Mouse (Mus musculus) stomach, embryonic 15.5 days (tissue): ENCODE data around the gene Thoc5. TPM values are rescaled to one million over a fixed set of nuclear protein-coding genes. Genes with fewer than 3 reads are reported as not detected.
A peak's percentile ranks its signal among the peaks of the same experiment; 100 is the strongest.

Experiments used
- ATAC-seq: fragments of 200-750 bp; cut with Nextera tagmentation; 2 replicates; pipeline ENCODE4 v1.8.0; 2017; ENCODE audit warnings: low read depth, moderate number of reproducible peaks, moderate TSS enrichment; ENCODE audit not compliant: insufficient read depth, low FRiP score
- H3K27ac ChIP-seq: fragments of 300-500 bp; sonication (generic); 2 replicates; pipeline ENCODE4 v1.5.1; 2015; ENCODE audit warnings: mild to moderate bottlenecking, inconsistent platforms
- H3K27me3 ChIP-seq: fragments of 300-500 bp; sonication (generic); replicated peaks from 2 replicates; pipeline ENCODE4 v1.6.1; 2015; ENCODE audit warnings: inconsistent platforms
- H3K36me3 ChIP-seq: fragments of 300-500 bp; sonication (generic); 2 replicates; pipeline ENCODE4 v1.6.1; 2015; ENCODE audit warnings: inconsistent platforms
- H3K4me1 ChIP-seq: fragments of 300-500 bp; sonication (generic); 2 replicates; pipeline ENCODE4 v1.6.1; 2015; ENCODE audit warnings: inconsistent platforms
- H3K4me2 ChIP-seq: fragments of 300-500 bp; sonication (generic); 2 replicates; pipeline ENCODE4 v1.6.1; 2015; ENCODE audit warnings: mild to moderate bottlenecking, inconsistent platforms
- H3K4me3 ChIP-seq: fragments of 300-500 bp; sonication (generic); replicated peaks from 2 replicates; pipeline ENCODE4 v1.5.1; 2015; ENCODE audit warnings: inconsistent platforms
- H3K9ac ChIP-seq: fragments of 300-500 bp; sonication (generic); 2 replicates; pipeline ENCODE4 v1.6.1; 2015; ENCODE audit warnings: inconsistent platforms
- H3K9me3 ChIP-seq: fragments of 300-500 bp; sonication (generic); 2 replicates; pipeline ENCODE4 v1.6.1; 2016; ENCODE audit warnings: inconsistent platforms
- WGBS: fragments of 180-500 bp; shearing (Covaris S2); methylation state at CpG from one replicate; pipeline ENCODE4 v1.1.7; 2015; 5-methylcytosine and 5-hydroxymethylcytosine counted together
- polyA plus RNA-seq: library from polyadenylated mRNA; unstranded; fragments of >200 nt; fragmentation: Nextera tagmentation; extraction: Ambion mirVana; gene quantifications from 2 replicates; pipeline ENCODE4 v1.2.1, GENCODE M21; 2015

The Thoc5 gene
- polyA plus RNA-seq, 1 experiment from 2014 or later, result 30.4 TPM

GRCm38 (mm10) chr11:4873755-4874475 is 21.2 kb upstream of the Thoc5 start, which contains the start of gene Nipsnap1:
Gene Nipsnap1 (plus strand): TSS chr11:4873951.
- H3K4me3 ChIP-seq, result peak within 1 kb of the TSS; percentile 70
- no peaks in the 10 kb centered on the region for H3K9me3 ChIP-seq
- peak within 1 kb of the TSS; percentile 52; the same call in 1 of the 2 replicates for H3K27ac ChIP-seq
- no peaks in the 10 kb centered on the region for H3K27me3 ChIP-seq
- H3K4me1 ChIP-seq, result peaks cover 6% of the 10 kb centered on the region; the same call in 1 of the 2 replicates
- ATAC-seq, result peak; percentile 90
- peak within 1 kb of the TSS; percentile 78 for H3K4me2 ChIP-seq
- peak within 1 kb of the TSS; percentile 48 for H3K9ac ChIP-seq
- no peaks in the 10 kb centered on the region for H3K36me3 ChIP-seq
- under 1% methylated on average over 30 of the region's 30 CpGs for WGBS

- peaks cover 6% of the 10 kb centered on the region; the same call in 1 of the 2 replicates for H3K4me1 ChIP-seq
- peak; percentile 69; the same call in 1 of the 2 replicates for ATAC-seq
- H3K9ac ChIP-seq, result peak overlapping the region; percentile 48; the same call in 1 of the 2 replicates
- H3K36me3 ChIP-seq, result no peaks in the 10 kb centered on the region
- H3K9me3 ChIP-seq, result no peaks in the 10 kb centered on the region
- peak overlapping the region; percentile 78 for H3K4me2 ChIP-seq
- H3K27me3 ChIP-seq, result no peaks in the 10 kb centered on the region
- 3% methylated on average over 10 of the region's 10 CpGs for WGBS
- peak overlapping the region; percentile 70 for H3K4me3 ChIP-seq
- 0 out of 2 replicates have a peak overlapping the region, but pooled peaks have one; percentile 14 for H3K27ac ChIP-seq
Measured at GRCm38 (mm10) chr11:4874551-4874950, 20.6 kb upstream of the Thoc5 start.

- 79% methylated on average over 4 of the region's 4 CpGs for WGBS
- no peak overlapping the region for H3K9ac ChIP-seq
Measured at GRCm38 (mm10) chr11:4881087-4881486, 14.0 kb upstream of the Thoc5 start.

GRCm38 (mm10) chr11:4882892-4883627 is 12.1 kb upstream of the Thoc5 start:
- 38% methylated on average over 14 of the region's 14 CpGs for WGBS
- no peaks in the 10 kb centered on the region for H3K27me3 ChIP-seq
- H3K36me3 ChIP-seq, result no peaks in the 10 kb centered on the region
- H3K4me2 ChIP-seq, result no peak overlapping the region
- no peaks in the 10 kb centered on the region for H3K9me3 ChIP-seq
- peak; percentile 89 for ATAC-seq
- 0 out of 2 replicates have a peak, but pooled peaks cover 7% of the 10 kb centered on the region for H3K4me1 ChIP-seq
- no peak overlapping the region for H3K9ac ChIP-seq
- H3K4me3 ChIP-seq, result no peak overlapping the region
- peak overlapping the region; percentile 40 for H3K27ac ChIP-seq

More at GRCm38 (mm10) chr11:4881087-4881486, 14.0 kb upstream of the Thoc5 start:
- H3K4me3 ChIP-seq, result no peak overlapping the region
- H3K4me1 ChIP-seq, result 0 out of 2 replicates have a peak, but pooled peaks cover 7% of the 10 kb centered on the region
- no peaks in the 10 kb centered on the region for H3K36me3 ChIP-seq
- H3K27ac ChIP-seq, result no peak overlapping the region
- ATAC-seq, result no peak
- H3K4me2 ChIP-seq, result no peak overlapping the region
- H3K9me3 ChIP-seq, result no peaks in the 10 kb centered on the region
- H3K27me3 ChIP-seq, result no peaks in the 10 kb centered on the region

GRCm38 (mm10) chr11:4885385-4885903 is 9.7 kb upstream of the Thoc5 start:
- Histone ChIP-seq H3K4me3 (no peak overlapping the region), H3K9me3 (no peaks in the 10 kb centered on the region), H3K4me1 (0 out of 2 replicates have a peak, but pooled peaks cover 7% of the 10 kb centered on the region), H3K27me3 (no peaks in the 10 kb centered on the region), H3K27ac (no peak overlapping the region), H3K4me2 (no peak overlapping the region), H3K9ac (no peak overlapping the region), H3K36me3 (peaks cover 11% of the 10 kb centered on the region)
- ATAC-seq, result no peak
- WGBS, result 81% methylated on average over 2 of the region's 2 CpGs

GRCm38 (mm10) chr11:4886987-4887386 is 8.1 kb upstream of the Thoc5 start:
- H3K4me3 ChIP-seq, result no peak overlapping the region
- H3K9ac ChIP-seq, result no peak overlapping the region
- H3K27me3 ChIP-seq, result no peaks in the 10 kb centered on the region
- 92% methylated on average over 3 of the region's 3 CpGs for whole genome bisulfite sequencing
- H3K27ac ChIP-seq, result no peak overlapping the region
- H3K36me3 ChIP-seq, result peaks cover 13% of the 10 kb centered on the region
- ATAC-seq, result no peak
- 0 out of 2 replicates have a peak, but pooled peaks cover 7% of the 10 kb centered on the region for H3K4me1 ChIP-seq
- H3K9me3 ChIP-seq, result no peaks in the 10 kb centered on the region
- H3K4me2 ChIP-seq, result no peak overlapping the region

- Histone ChIP-seq H3K9me3 (no peaks in the 10 kb centered on the region), H3K4me2 (no peak overlapping the region), H3K4me3 (no peak overlapping the region), H3K36me3 (peaks cover 20% of the 10 kb centered on the region), H3K9ac (no peak overlapping the region), H3K27me3 (no peaks in the 10 kb centered on the region), H3K4me1 (peaks cover 5% of the 10 kb centered on the region), H3K27ac (no peak overlapping the region)
- no peak for ATAC-seq
- WGBS, result 69% methylated on average over 5 of the region's 5 CpGs
Measured at GRCm38 (mm10) chr11:4900437-4900836, 5.3 kb downstream of the Thoc5 start.

- ATAC-seq, result no peak
- H3K4me3 ChIP-seq, result no peak overlapping the region
- H3K27ac ChIP-seq, result no peak overlapping the region
- H3K4me1 ChIP-seq, result no peaks in the 10 kb centered on the region
- no peak overlapping the region for H3K4me2 ChIP-seq
- H3K27me3 ChIP-seq, result no peaks in the 10 kb centered on the region
- H3K9me3 ChIP-seq, result no peaks in the 10 kb centered on the region
- WGBS, result 88% methylated on average over 6 of the region's 6 CpGs
- peaks cover 26% of the 10 kb centered on the region for H3K36me3 ChIP-seq
- no peak overlapping the region for H3K9ac ChIP-seq
Measured at GRCm38 (mm10) chr11:4901956-4902355, 6.8 kb downstream of the Thoc5 start.

- Histone ChIP-seq H3K4me2 (no peak overlapping the region), H3K9me3 (no peaks in the 10 kb centered on the region), H3K4me1 (no peaks in the 10 kb centered on the region), H3K27ac (no peak overlapping the region), H3K27me3 (no peaks in the 10 kb centered on the region), H3K9ac (no peak overlapping the region), H3K36me3 (peaks cover 37% of the 10 kb centered on the region), H3K4me3 (no peak overlapping the region)
- no peak for ATAC-seq
- WGBS, result 91% methylated on average over 6 of the region's 6 CpGs
Measured at GRCm38 (mm10) chr11:4906231-4906630, 11.1 kb downstream of the Thoc5 start.

- Histone ChIP-seq H3K4me1 (no peaks in the 10 kb centered on the region), H3K27ac (no peak overlapping the region), H3K27me3 (no peaks in the 10 kb centered on the region), H3K4me2 (no peak overlapping the region), H3K4me3 (no peak overlapping the region), H3K9me3 (no peaks in the 10 kb centered on the region), H3K9ac (no peak overlapping the region), H3K36me3 (peaks cover 40% of the 10 kb centered on the region)
- no peak for ATAC-seq
- 23% methylated on average over 1 of the region's 1 CpGs for WGBS
Measured at GRCm38 (mm10) chr11:4916068-4916467, 20.9 kb downstream of the Thoc5 start.

GRCm38 (mm10) chr11:4921281-4921680 is 26.2 kb downstream of the Thoc5 start:
- Histone ChIP-seq H3K4me3 (no peak overlapping the region), H3K4me1 (no peaks in the 10 kb centered on the region), H3K9me3 (no peaks in the 10 kb centered on the region), H3K27me3 (no peaks in the 10 kb centered on the region), H3K27ac (no peak overlapping the region), H3K36me3 (peaks cover 47% of the 10 kb centered on the region), H3K4me2 (no peak overlapping the region), H3K9ac (no peak overlapping the region)
- no peak for ATAC-seq
- WGBS, result 87% methylated on average over 2 of the region's 2 CpGs

- H3K9me3 ChIP-seq, result no peaks in the 10 kb centered on the region
- ATAC-seq, result no peak
- no peak overlapping the region for H3K4me2 ChIP-seq
- peaks cover 51% of the 10 kb centered on the region for H3K36me3 ChIP-seq
- H3K27me3 ChIP-seq, result no peaks in the 10 kb centered on the region
- 91% methylated on average over 7 of the region's 7 CpGs for WGBS
- no peaks in the 10 kb centered on the region for H3K4me1 ChIP-seq
- H3K9ac ChIP-seq, result no peak overlapping the region
- H3K4me3 ChIP-seq, result no peak overlapping the region
- no peak overlapping the region for H3K27ac ChIP-seq
Measured at GRCm38 (mm10) chr11:4921751-4922150, 26.6 kb downstream of the Thoc5 start.
